20 mouse cellular contexts compared by ENCODE assay signal in genomic region chr1:158258685-158259292, GRCm38 (mm10).
DNase-seq lines count a peak whose midpoint lies in the region; ATAC-seq lines count a peak whose summit lies in the region.
"Had no signal": no experiment of that assay in that cellular context is flagged by ENCODE, and none has a peak within 500 bp of the region (broad histone marks: within the 10 kb centered on the region; RNA-seq: fewer than 3 reads in every experiment).

No protein-coding gene starts in this region.

- no peaks in the 10 kb centered on the region for H3K27me3 ChIP-seq in forebrain, embryonic 11.5 days (ENCODE audit: control insufficient read depth, insufficient read depth, low read length)
- no peaks in the 10 kb centered on the region for H3K27me3 ChIP-seq in forebrain, embryonic 16.5 days (replicated peaks; ENCODE audit: control insufficient read depth, insufficient read depth, low read length)
- H3K27me3 ChIP-seq in midbrain, embryonic 14.5 days (ENCODE audit: control insufficient read depth, insufficient read depth, low read length), result no peaks in the 10 kb centered on the region
- peaks cover 11% of the 10 kb centered on the region; the same call in 1 of the 2 replicates for H3K27me3 ChIP-seq in midbrain, embryonic 10.5 days (ENCODE audit: low read depth, poor library complexity, severe bottlenecking)
- H3K27me3 ChIP-seq in forebrain, embryonic 13.5 days, result no peaks in the 10 kb centered on the region
- H3K27me3 ChIP-seq: CH12.LX; hindbrain, embryonic 13.5 days had no signal

- H3K4me1 ChIP-seq in forebrain, embryonic 11.5 days (replicated peaks; ENCODE audit: control insufficient read depth, insufficient read depth, low read length), result 0 out of 2 replicates have a peak, but pooled peaks cover 2% of the 10 kb centered on the region
- H3K4me1 ChIP-seq in forebrain, embryonic 16.5 days (replicated peaks; ENCODE audit: control insufficient read depth, insufficient read depth, low read length), result 0 out of 2 replicates have a peak, but pooled peaks cover 2% of the 10 kb centered on the region
- no peaks in the 10 kb centered on the region for H3K4me1 ChIP-seq in midbrain, embryonic 14.5 days (ENCODE audit: control insufficient read depth, insufficient read depth, low read length)
- H3K4me1 ChIP-seq in midbrain, embryonic 10.5 days, result no peaks in the 10 kb centered on the region
- peaks cover 7% of the 10 kb centered on the region for H3K4me1 ChIP-seq in forebrain, embryonic 13.5 days
- H3K4me1 ChIP-seq: heart, embryonic 15.5 days had no signal

- H3K9ac ChIP-seq in forebrain, embryonic 11.5 days (ENCODE audit: low read length), result no peak overlapping the region
- H3K9ac ChIP-seq in forebrain, embryonic 16.5 days (replicated peaks; ENCODE audit: low read depth, low read length), result no peak overlapping the region
- no peak overlapping the region for H3K9ac ChIP-seq in midbrain, embryonic 14.5 days (replicated peaks; ENCODE audit: low read length)
- H3K9ac ChIP-seq in forebrain, embryonic 13.5 days, result no peak overlapping the region
- H3K9ac ChIP-seq: heart, embryonic 15.5 days; hindbrain, embryonic 13.5 days had no signal

- H3K27ac ChIP-seq in forebrain, embryonic 11.5 days (ENCODE audit: low read depth, low read length), result peak overlapping the region; percentile 66
- H3K27ac ChIP-seq in forebrain, embryonic 16.5 days (ENCODE audit: low read length), result no peak overlapping the region
- H3K27ac ChIP-seq in midbrain, embryonic 14.5 days (replicated peaks; ENCODE audit: low read depth, low read length), result no peak overlapping the region
- H3K27ac ChIP-seq in midbrain, embryonic 10.5 days (replicated peaks), result no peak overlapping the region
- H3K27ac ChIP-seq in forebrain, embryonic 13.5 days, result no peak overlapping the region
- H3K27ac ChIP-seq: heart, embryonic 15.5 days; hindbrain, embryonic 13.5 days; hindbrain, postnatal 0 days had no signal

- H3K4me2 ChIP-seq in forebrain, embryonic 11.5 days (ENCODE audit: low read depth, low read length, severe bottlenecking), result no peak overlapping the region
- no peak overlapping the region for H3K4me2 ChIP-seq in forebrain, embryonic 16.5 days (ENCODE audit: low read length)
- H3K4me2 ChIP-seq in midbrain, embryonic 14.5 days (ENCODE audit: low read length), result no peak overlapping the region
- no peak overlapping the region for H3K4me2 ChIP-seq in forebrain, embryonic 13.5 days
- H3K4me2 ChIP-seq: heart, embryonic 11.5 days; heart, embryonic 15.5 days; hindbrain, embryonic 13.5 days had no signal

- no peak for DNase-seq in forebrain, embryonic 11.5 days (ENCODE audit: low spot score)
- peak; percentile 21 for DNase-seq in midbrain, embryonic 14.5 days
- no peak for DNase-seq in midbrain, embryonic 10.5 days (ENCODE audit: low spot score)
- DNase-seq in retina, postnatal 1 day, result peak; percentile 91
- DNase-seq in testis, postnatal 10 days (ENCODE audit: low spot score), result no peak
- DNase-seq: adrenal gland, postnatal 14 days; cerebellum, adult 18-20 months; cerebellum, postnatal 10 days; gastrocnemius, postnatal 36 days; heart, adult 18-20 months; heart, postnatal 14 days had no signal

- no peaks in the 10 kb centered on the region for H3K36me3 ChIP-seq in forebrain, embryonic 11.5 days (ENCODE audit: control insufficient read depth, insufficient read depth, low read length)
- no peaks in the 10 kb centered on the region for H3K36me3 ChIP-seq in forebrain, embryonic 16.5 days (ENCODE audit: control insufficient read depth, insufficient read depth)
- no peaks in the 10 kb centered on the region for H3K36me3 ChIP-seq in midbrain, embryonic 14.5 days (ENCODE audit: control insufficient read depth, insufficient read depth, low read length)
- H3K36me3 ChIP-seq in midbrain, embryonic 10.5 days, result no peaks in the 10 kb centered on the region
- H3K36me3 ChIP-seq in forebrain, embryonic 13.5 days (ENCODE audit: poor library complexity, severe bottlenecking), result no peaks in the 10 kb centered on the region
- H3K36me3 ChIP-seq: heart, embryonic 15.5 days; hindbrain, embryonic 13.5 days had no signal

- no peak overlapping the region for H3K4me3 ChIP-seq in forebrain, embryonic 11.5 days (ENCODE audit: low read depth, low read length)
- H3K4me3 ChIP-seq in forebrain, embryonic 16.5 days (replicated peaks; ENCODE audit: low read length), result no peak overlapping the region
- H3K4me3 ChIP-seq in midbrain, embryonic 14.5 days (replicated peaks; ENCODE audit: low read depth, low read length), result no peak overlapping the region
- no peak overlapping the region for H3K4me3 ChIP-seq in midbrain, embryonic 10.5 days
- H3K4me3 ChIP-seq in forebrain, embryonic 13.5 days, result no peak overlapping the region
- H3K4me3 ChIP-seq: heart, embryonic 15.5 days; hindbrain, embryonic 13.5 days had no signal

- WGBS in forebrain, embryonic 11.5 days, result 51% methylated on average over 6 of the region's 6 CpGs
- 32% methylated on average over 6 of the region's 6 CpGs for WGBS in forebrain, embryonic 16.5 days
- 75% methylated on average over 6 of the region's 6 CpGs for WGBS in midbrain, embryonic 14.5 days
- WGBS in midbrain, embryonic 10.5 days, result 84% methylated on average over 6 of the region's 6 CpGs
- WGBS in forebrain, embryonic 13.5 days, result 36% methylated on average over 6 of the region's 6 CpGs

- ATAC-seq in forebrain, embryonic 11.5 days (replicated peaks; ENCODE audit: low FRiP score), result peak; percentile 77
- no peak for ATAC-seq in forebrain, embryonic 16.5 days
- no peak for ATAC-seq in midbrain, embryonic 14.5 days (ENCODE audit: low FRiP score, low TSS enrichment)
- ATAC-seq in forebrain, embryonic 13.5 days, result peak; percentile 76; the same call in 1 of the 2 replicates
- ATAC-seq: activated CD4-positive, CD25-positive, alpha-beta regulatory T cell, adult 4 months; hindbrain, postnatal 0 days; Patski had no signal

- no peaks in the 10 kb centered on the region for H3K9me3 ChIP-seq in forebrain, embryonic 11.5 days (ENCODE audit: control insufficient read depth, low read length)
- no peaks in the 10 kb centered on the region for H3K9me3 ChIP-seq in forebrain, embryonic 16.5 days (ENCODE audit: control insufficient read depth, low read length)
- no peaks in the 10 kb centered on the region for H3K9me3 ChIP-seq in midbrain, embryonic 14.5 days (ENCODE audit: control insufficient read depth, low read length)
- H3K9me3 ChIP-seq in midbrain, embryonic 10.5 days (replicated peaks), result no peaks in the 10 kb centered on the region
- H3K9me3 ChIP-seq in forebrain, embryonic 13.5 days (replicated peaks), result 0 out of 2 replicates have a peak, but pooled peaks cover 4% of the 10 kb centered on the region
- H3K9me3 ChIP-seq: heart, embryonic 15.5 days; hindbrain, embryonic 13.5 days had no signal

Comparison
In these comparisons a context has a peak if more than half of its experiments do, and no peak if none do; other contexts are left out.
1. ATAC-seq: peak in forebrain, embryonic 11.5 days (single experiment) and forebrain, embryonic 13.5 days (single experiment); none in forebrain, embryonic 16.5 days (single experiment) and midbrain, embryonic 14.5 days (single experiment).
2. DNase-seq: peak in midbrain, embryonic 14.5 days (single experiment) and retina, postnatal 1 day (single experiment); none in forebrain, embryonic 11.5 days (single experiment), midbrain, embryonic 10.5 days (single experiment) and testis, postnatal 10 days (single experiment).